Mouse (Mus musculus) neural tube, embryonic 15.5 days (tissue): ENCODE results near the gene H6pd. TPM values are rescaled to one million over a fixed set of nuclear protein-coding genes. Genes with fewer than 3 reads are reported as not detected.
A peak's percentile ranks its signal among the peaks of the same experiment; 100 is the strongest.

Experiments used
- ATAC-seq: fragments of 200-750 bp; cut with Nextera tagmentation; 2 replicates; pipeline ENCODE4 v1.8.0; 2017; ENCODE audit warnings: mild to moderate bottlenecking, moderate TSS enrichment, moderate library complexity; ENCODE audit not compliant: low FRiP score
- H3K27ac ChIP-seq: fragments of 300-500 bp; sonication (generic); replicated peaks from 2 replicates; pipeline ENCODE4 v1.5.1; 2015; ENCODE audit warnings: mild to moderate bottlenecking, inconsistent platforms
- H3K27me3 ChIP-seq: fragments of 300-500 bp; sonication (generic); replicated peaks from 2 replicates; pipeline ENCODE4 v1.6.1; 2015; ENCODE audit warnings: inconsistent platforms
- H3K36me3 ChIP-seq: fragments of 300-500 bp; sonication (generic); 2 replicates; pipeline ENCODE4 v1.6.1; 2015; ENCODE audit warnings: inconsistent platforms
- H3K4me1 ChIP-seq: fragments of 300-500 bp; sonication (generic); 2 replicates; pipeline ENCODE4 v1.6.1; 2015; ENCODE audit warnings: inconsistent platforms
- H3K4me2 ChIP-seq: fragments of 300-500 bp; sonication (generic); 2 replicates; pipeline ENCODE4 v1.6.1; 2015; ENCODE audit warnings: inconsistent platforms, mild to moderate bottlenecking, moderate library complexity
- H3K4me3 ChIP-seq: fragments of 300-500 bp; sonication (generic); replicated peaks from 2 replicates; pipeline ENCODE4 v1.5.1; 2015; ENCODE audit warnings: mild to moderate bottlenecking, inconsistent platforms
- H3K9ac ChIP-seq: fragments of 300-500 bp; sonication (generic); replicated peaks from 2 replicates; pipeline ENCODE4 v1.6.1; 2015; ENCODE audit warnings: mild to moderate bottlenecking, inconsistent platforms
- H3K9me3 ChIP-seq: fragments of 300-500 bp; sonication (generic); replicated peaks from 2 replicates; pipeline ENCODE4 v1.6.1; 2016; ENCODE audit warnings: inconsistent platforms
- WGBS: fragments of 180-500 bp; shearing (Covaris S2); methylation state at CpG from one replicate; pipeline ENCODE4 v1.1.7; 2015; ENCODE audit warnings: mixed read lengths; 5-methylcytosine and 5-hydroxymethylcytosine counted together
- polyA plus RNA-seq: library from polyadenylated mRNA; unstranded; fragments of >200 nt; fragmentation: Nextera tagmentation; extraction: Ambion mirVana; gene quantifications from 2 replicates; pipeline ENCODE4 v1.2.1, GENCODE M21; 2015

H6pd gene
- polyA plus RNA-seq, 1 experiment from 2014 or later = 3.3 TPM

GRCm38 (mm10) chr4:149982154-149982553 lies 26.7 kb downstream of the H6pd start:
- no peak for ATAC-seq
- Histone ChIP-seq H3K36me3 (no peaks in the 10 kb centered on the region; the same call in 1 of the 2 replicates), H3K27ac (no peak overlapping the region), H3K27me3 (no peaks in the 10 kb centered on the region), H3K4me3 (no peak overlapping the region), H3K4me2 (no peak overlapping the region), H3K9me3 (no peaks in the 10 kb centered on the region), H3K4me1 (peaks cover 27% of the 10 kb centered on the region), H3K9ac (no peak overlapping the region)
- WGBS = 85% methylated on average over 15 of the region's 15 CpGs

GRCm38 (mm10) chr4:149979819-149980308 lies 29.0 kb downstream of the H6pd start:
- Histone ChIP-seq H3K4me1 (peaks cover 27% of the 10 kb centered on the region), H3K9ac (0 out of 2 replicates have a peak overlapping the region, but pooled peaks have one; percentile 20), H3K4me3 (peak overlapping the region; percentile 15; the same call in 1 of the 2 replicates), H3K4me2 (peak overlapping the region; percentile 51), H3K9me3 (no peaks in the 10 kb centered on the region), H3K36me3 (no peaks in the 10 kb centered on the region; the same call in 1 of the 2 replicates), H3K27ac (peak overlapping the region; percentile 51), H3K27me3 (no peaks in the 10 kb centered on the region)
- peak; percentile 62 for ATAC-seq
- WGBS = 2% methylated on average over 12 of the region's 12 CpGs

GRCm38 (mm10) chr4:149978820-149979219 lies 30.0 kb downstream of the H6pd start:
- Histone ChIP-seq H3K9ac (no peak overlapping the region), H3K9me3 (no peaks in the 10 kb centered on the region), H3K36me3 (no peaks in the 10 kb centered on the region; the same call in 1 of the 2 replicates), H3K4me3 (no peak overlapping the region), H3K4me1 (peaks cover 27% of the 10 kb centered on the region), H3K27me3 (no peaks in the 10 kb centered on the region), H3K27ac (0 out of 2 replicates have a peak overlapping the region, but pooled peaks have one; percentile 15), H3K4me2 (no peak overlapping the region)
- 70% methylated on average over 2 of the region's 2 CpGs for WGBS
- no peak for ATAC-seq

DNA sequence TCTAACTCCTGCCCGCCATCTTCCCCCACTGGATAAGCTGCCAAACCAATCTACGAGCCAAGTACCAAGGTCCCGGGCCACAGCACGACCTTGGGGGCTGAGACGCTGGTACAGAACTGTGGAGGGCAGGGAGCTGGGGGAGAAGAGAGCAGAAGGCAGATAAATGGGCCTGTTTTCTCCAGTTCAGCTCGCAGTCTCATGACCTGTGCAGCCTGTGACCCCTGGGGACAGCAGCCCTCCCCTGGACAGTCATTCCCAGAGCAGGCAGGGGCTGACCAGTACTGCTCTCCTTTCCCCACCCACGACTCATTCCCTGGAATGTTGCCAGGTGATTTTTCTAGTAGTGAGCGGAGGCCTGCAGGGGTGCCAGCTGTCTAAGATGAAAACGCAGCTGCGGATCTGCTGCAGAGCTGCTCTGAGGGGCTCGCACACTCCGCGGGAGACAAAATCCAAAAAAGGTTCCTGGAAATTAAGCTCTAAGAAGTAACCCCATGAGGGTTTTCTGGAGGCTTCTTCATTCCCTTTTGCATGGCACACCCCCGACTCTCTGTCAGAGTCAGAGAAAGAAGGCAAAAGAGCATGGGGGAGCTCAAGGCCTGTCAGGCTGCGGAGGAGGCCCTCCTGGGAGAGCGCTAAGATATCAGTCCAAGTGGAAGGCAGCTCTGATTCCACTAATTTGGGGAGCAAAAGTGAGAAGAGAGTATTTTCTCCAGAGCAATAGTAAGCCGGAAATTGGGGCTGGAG lies 30.9 kb downstream of the H6pd start:
- 0 out of 2 replicates have a peak overlapping the region, but pooled peaks have one; percentile 41 for H3K27ac ChIP-seq
- H3K9ac ChIP-seq = no peak overlapping the region
- peaks cover 27% of the 10 kb centered on the region for H3K4me1 ChIP-seq
- 45% methylated on average over 17 of the region's 17 CpGs for WGBS
- no peaks in the 10 kb centered on the region; the same call in 1 of the 2 replicates for H3K36me3 ChIP-seq
- H3K27me3 ChIP-seq = no peaks in the 10 kb centered on the region
- H3K9me3 ChIP-seq = no peaks in the 10 kb centered on the region
- H3K4me2 ChIP-seq = no peak overlapping the region
- no peak overlapping the region for H3K4me3 ChIP-seq
- ATAC-seq = no peak

GRCm38 (mm10) chr4:149977181-149977580 lies 31.6 kb downstream of the H6pd start:
- Histone ChIP-seq H3K27me3 (no peaks in the 10 kb centered on the region), H3K9ac (no peak overlapping the region), H3K9me3 (no peaks in the 10 kb centered on the region), H3K36me3 (no peaks in the 10 kb centered on the region; the same call in 1 of the 2 replicates), H3K4me2 (no peak overlapping the region), H3K27ac (no peak overlapping the region), H3K4me3 (no peak overlapping the region), H3K4me1 (peaks cover 27% of the 10 kb centered on the region)
- 87% methylated on average over 6 of the region's 6 CpGs for WGBS
- no peak for ATAC-seq

- H3K9ac ChIP-seq = no peak overlapping the region
- peaks cover 27% of the 10 kb centered on the region for H3K4me1 ChIP-seq
- ATAC-seq = no peak
- no peaks in the 10 kb centered on the region for H3K27me3 ChIP-seq
- H3K36me3 ChIP-seq = no peaks in the 10 kb centered on the region
- no peaks in the 10 kb centered on the region for H3K9me3 ChIP-seq
- H3K4me2 ChIP-seq = no peak overlapping the region
- H3K4me3 ChIP-seq = no peak overlapping the region
- no peak overlapping the region for H3K27ac ChIP-seq
- WGBS = 78% methylated on average over 5 of the region's 5 CpGs
These were observed 33.0 kb downstream of the H6pd start for GRCm38 (mm10) chr4:149975730-149976254.

GRCm38 (mm10) chr4:149975291-149975690 lies 33.5 kb downstream of the H6pd start:
- no peaks in the 10 kb centered on the region for H3K9me3 ChIP-seq
- 84% methylated on average over 8 of the region's 8 CpGs for WGBS
- ATAC-seq = no peak
- no peak overlapping the region for H3K9ac ChIP-seq
- peaks cover 27% of the 10 kb centered on the region for H3K4me1 ChIP-seq
- no peak overlapping the region for H3K27ac ChIP-seq
- no peaks in the 10 kb centered on the region for H3K36me3 ChIP-seq
- H3K4me2 ChIP-seq = no peak overlapping the region
- H3K4me3 ChIP-seq = no peak overlapping the region
- no peaks in the 10 kb centered on the region for H3K27me3 ChIP-seq

DNA sequence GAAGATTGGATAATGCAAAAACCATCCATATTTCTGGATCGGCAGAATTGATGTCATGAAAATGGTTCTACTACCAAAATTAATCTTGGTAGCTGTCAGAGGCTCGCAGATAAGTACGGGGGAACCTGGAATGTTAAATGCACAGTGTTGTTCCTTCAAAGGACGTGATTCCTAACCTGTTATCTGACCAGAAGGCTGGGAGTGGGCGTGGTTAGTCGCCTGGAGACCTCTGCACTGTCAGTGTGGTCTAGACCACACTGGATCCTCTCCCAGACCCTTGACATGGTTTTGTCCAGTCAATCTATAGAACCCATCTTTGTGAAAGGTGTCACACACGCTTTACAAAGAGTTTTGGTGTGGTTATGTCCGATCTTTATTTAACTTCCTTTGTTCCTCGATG lies 37.4 kb downstream of the H6pd start:
- Histone ChIP-seq H3K4me3 (no peak overlapping the region), H3K4me2 (no peak overlapping the region), H3K27ac (no peak overlapping the region), H3K27me3 (no peaks in the 10 kb centered on the region), H3K36me3 (no peaks in the 10 kb centered on the region), H3K4me1 (no peaks in the 10 kb centered on the region), H3K9me3 (no peaks in the 10 kb centered on the region), H3K9ac (no peak overlapping the region)
- WGBS = 67% methylated on average over 9 of the region's 9 CpGs
- ATAC-seq = no peak

GRCm38 (mm10) chr4:149968526-149968925 lies 40.3 kb downstream of the H6pd start:
- Histone ChIP-seq H3K4me1 (peaks cover 6% of the 10 kb centered on the region; the same call in 1 of the 2 replicates), H3K4me3 (no peak overlapping the region), H3K27me3 (no peaks in the 10 kb centered on the region), H3K9ac (no peak overlapping the region), H3K9me3 (no peaks in the 10 kb centered on the region), H3K27ac (no peak overlapping the region), H3K4me2 (no peak overlapping the region), H3K36me3 (no peaks in the 10 kb centered on the region)
- WGBS = 35% methylated on average over 6 of the region's 6 CpGs
- no peak for ATAC-seq

GRCm38 (mm10) chr4:149966963-149967362 lies 41.9 kb downstream of the H6pd start:
- Histone ChIP-seq H3K4me2 (no peak overlapping the region), H3K9ac (no peak overlapping the region), H3K27me3 (no peaks in the 10 kb centered on the region), H3K36me3 (no peaks in the 10 kb centered on the region), H3K9me3 (no peaks in the 10 kb centered on the region), H3K4me1 (peaks cover 6% of the 10 kb centered on the region; the same call in 1 of the 2 replicates), H3K27ac (no peak overlapping the region), H3K4me3 (no peak overlapping the region)
- no peak for ATAC-seq
- WGBS = 90% methylated on average over 9 of the region's 9 CpGs

GRCm38 (mm10) chr4:149966252-149966651 lies 42.6 kb downstream of the H6pd start:
- ATAC-seq = no peak

GRCm38 (mm10) chr4:149965672-149966071 lies 43.2 kb downstream of the H6pd start:
- Histone ChIP-seq H3K4me3 (no peak overlapping the region), H3K9ac (no peak overlapping the region), H3K4me2 (no peak overlapping the region), H3K36me3 (no peaks in the 10 kb centered on the region), H3K27me3 (no peaks in the 10 kb centered on the region), H3K9me3 (no peaks in the 10 kb centered on the region), H3K27ac (no peak overlapping the region), H3K4me1 (peaks cover 6% of the 10 kb centered on the region; the same call in 1 of the 2 replicates)
- 76% methylated on average over 6 of the region's 6 CpGs for WGBS
- no peak for ATAC-seq

More at GRCm38 (mm10) chr4:149966252-149966651, 42.6 kb downstream of the H6pd start:
- Histone ChIP-seq H3K4me1 (peaks cover 6% of the 10 kb centered on the region; the same call in 1 of the 2 replicates), H3K4me2 (no peak overlapping the region), H3K9ac (no peak overlapping the region), H3K4me3 (no peak overlapping the region), H3K36me3 (no peaks in the 10 kb centered on the region), H3K27ac (no peak overlapping the region), H3K9me3 (no peaks in the 10 kb centered on the region), H3K27me3 (no peaks in the 10 kb centered on the region)
- WGBS = 42% methylated on average over 5 of the region's 5 CpGs
